Mouse (Mus musculus) forebrain, embryonic 13.5 days (tissue): Measurements from ENCODE around the gene Nfil3. TPM values are rescaled to one million over a fixed set of nuclear protein-coding genes. Genes with fewer than 3 reads are reported as not detected.

Experiments used
- ATAC-seq: fragments of 200-750 bp; cut with Nextera tagmentation; 2 replicates; pipeline ENCODE4 v1.8.0; 2017
- H3K27ac ChIP-seq: fragments of 300-500 bp; sonication (generic); 2 replicates; pipeline ENCODE4 v1.5.1; 2015; ENCODE audit warnings: inconsistent platforms, mild to moderate bottlenecking, moderate library complexity
- H3K27me3 ChIP-seq: fragments of 300-500 bp; sonication (generic); 2 replicates; pipeline ENCODE4 v1.6.1; 2015; ENCODE audit warnings: mild to moderate bottlenecking, inconsistent platforms
- H3K36me3 ChIP-seq: fragments of 300-500 bp; sonication (generic); 2 replicates; pipeline ENCODE4 v1.6.1; 2015; ENCODE audit warnings: mild to moderate bottlenecking, inconsistent platforms; ENCODE audit not compliant: poor library complexity, severe bottlenecking
- H3K4me1 ChIP-seq: fragments of 300-500 bp; sonication (generic); 2 replicates; pipeline ENCODE4 v1.6.1; 2015; ENCODE audit warnings: inconsistent platforms
- H3K4me2 ChIP-seq: fragments of 300-500 bp; sonication (generic); 2 replicates; pipeline ENCODE4 v1.6.1; 2015; ENCODE audit warnings: inconsistent platforms, mild to moderate bottlenecking, moderate library complexity
- H3K4me3 ChIP-seq: fragments of 300-500 bp; sonication (generic); 2 replicates; pipeline ENCODE4 v1.5.1; 2015; ENCODE audit warnings: mild to moderate bottlenecking, inconsistent platforms
- H3K9ac ChIP-seq: fragments of 300-500 bp; sonication (generic); 2 replicates; pipeline ENCODE4 v1.6.1; 2015; ENCODE audit warnings: mild to moderate bottlenecking, inconsistent platforms
- H3K9me3 ChIP-seq: fragments of 300-500 bp; sonication (generic); replicated peaks from 2 replicates; pipeline ENCODE4 v1.6.1; 2016; ENCODE audit warnings: inconsistent platforms
- WGBS: fragments of 180-500 bp; shearing (Covaris S2); methylation state at CpG from one replicate; pipeline ENCODE4 v1.1.7; 2015; 5-methylcytosine and 5-hydroxymethylcytosine counted together
- polyA plus RNA-seq: library from polyadenylated mRNA; unstranded; fragments of >200 nt; fragmentation: Nextera tagmentation; extraction: Ambion mirVana; gene quantifications from 2 replicates; pipeline ENCODE4 v1.2.1, GENCODE M21; 2015

Nfil3 gene
- polyA plus RNA-seq, 1 experiment from 2014 or later = 37.0 TPM

DNA sequence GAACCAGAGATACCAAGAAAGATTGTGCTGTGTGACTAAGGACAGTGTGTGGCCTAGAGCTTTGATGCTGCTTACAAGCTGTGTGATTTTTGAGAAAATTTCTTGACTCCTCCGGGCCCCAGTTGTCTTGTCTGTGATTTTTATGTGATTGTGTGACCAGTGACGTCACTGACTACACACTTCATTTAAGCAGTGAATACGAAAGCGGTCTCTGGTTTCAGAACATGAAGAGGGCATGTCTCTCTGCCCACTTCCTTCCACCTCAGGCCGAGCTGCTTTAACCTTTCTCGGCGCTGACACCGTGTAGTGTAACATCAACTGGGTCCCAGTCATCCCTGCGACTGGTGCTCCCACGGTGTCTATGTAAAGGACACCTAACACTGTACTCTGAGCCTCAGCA, 17.7 kb upstream of the Nfil3 start:
- no peak for ATAC-seq
- H3K27ac ChIP-seq = no peak overlapping the region
- H3K27me3 ChIP-seq = no peaks in the 10 kb centered on the region
- H3K4me3 ChIP-seq = no peak overlapping the region
- H3K9ac ChIP-seq = no peak overlapping the region
- H3K9me3 ChIP-seq = no peaks in the 10 kb centered on the region
- 93% methylated on average over 10 of the region's 10 CpGs for WGBS
- H3K4me2 ChIP-seq = no peak overlapping the region
- no peaks in the 10 kb centered on the region for H3K4me1 ChIP-seq
- no peaks in the 10 kb centered on the region for H3K36me3 ChIP-seq

DNA sequence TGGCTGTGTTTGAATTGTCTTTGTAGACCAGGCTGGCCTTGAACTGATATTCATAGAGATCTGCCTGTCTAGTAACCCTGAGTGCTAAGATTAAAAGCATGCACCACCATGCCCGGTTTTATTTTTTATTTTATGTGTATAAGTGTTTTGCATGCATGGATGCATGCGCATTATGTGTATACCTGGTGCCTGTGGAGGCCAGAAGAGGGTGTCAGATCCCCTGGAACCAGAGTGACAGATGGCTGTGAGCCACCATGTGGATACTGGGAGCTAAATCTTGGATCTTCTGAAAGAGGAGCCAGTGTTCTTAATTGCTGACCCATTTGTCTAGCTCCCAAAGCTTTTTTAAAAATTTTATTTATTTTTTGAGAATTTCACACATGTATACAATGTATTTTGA, 16.9 kb upstream of the Nfil3 start:
- Histone ChIP-seq H3K4me1 (no peaks in the 10 kb centered on the region), H3K9me3 (no peaks in the 10 kb centered on the region), H3K9ac (no peak overlapping the region), H3K4me3 (no peak overlapping the region), H3K4me2 (no peak overlapping the region), H3K27ac (no peak overlapping the region), H3K36me3 (no peaks in the 10 kb centered on the region), H3K27me3 (no peaks in the 10 kb centered on the region)
- ATAC-seq = no peak
- WGBS = 84% methylated on average over 2 of the region's 2 CpGs

- 83% methylated on average over 8 of the region's 8 CpGs for WGBS
- Histone ChIP-seq H3K27me3 (no peaks in the 10 kb centered on the region), H3K4me2 (no peak overlapping the region), H3K9me3 (no peaks in the 10 kb centered on the region), H3K4me3 (no peak overlapping the region), H3K4me1 (no peaks in the 10 kb centered on the region), H3K9ac (no peak overlapping the region), H3K36me3 (no peaks in the 10 kb centered on the region), H3K27ac (no peak overlapping the region)
- ATAC-seq = no peak
These were observed 15.3 kb upstream of the Nfil3 start for GRCm38 (mm10) chr13:52996201-52996600.

DNA sequence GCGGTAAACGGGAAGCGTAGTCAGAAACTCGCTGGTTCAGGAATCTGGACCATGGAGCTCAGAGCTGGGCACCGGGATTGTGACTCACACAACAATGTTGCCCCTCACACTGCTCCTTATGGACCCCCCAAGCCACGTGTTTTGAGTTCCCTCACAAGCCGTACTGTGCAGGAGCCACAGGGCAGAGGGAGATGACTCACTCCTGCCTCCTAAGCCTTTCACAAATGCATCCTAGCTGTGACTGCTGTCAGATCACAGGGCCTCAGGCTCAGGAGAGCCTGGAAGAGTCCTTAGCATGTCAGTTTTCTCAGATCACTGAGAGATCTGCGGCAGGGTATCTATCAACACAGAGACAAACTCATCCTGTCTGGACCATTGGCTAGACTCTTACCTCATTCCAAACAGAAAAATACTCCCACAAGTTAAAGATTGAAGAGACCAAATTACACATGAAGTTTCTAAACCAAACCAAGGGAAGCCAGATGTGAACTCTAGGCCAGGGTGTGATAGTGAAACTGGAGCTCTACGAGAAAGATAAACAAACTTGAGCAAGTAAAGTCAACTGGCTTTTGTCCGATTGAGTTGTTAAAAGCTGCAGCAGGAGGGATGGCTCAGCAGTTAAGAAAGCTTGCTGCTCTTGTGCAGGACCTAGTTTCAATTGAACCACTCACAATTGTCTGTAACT, 13.5 kb upstream of the Nfil3 start:
- Histone ChIP-seq H3K9me3 (no peaks in the 10 kb centered on the region), H3K4me3 (no peak overlapping the region), H3K9ac (no peak overlapping the region), H3K4me2 (no peak overlapping the region), H3K36me3 (no peaks in the 10 kb centered on the region), H3K4me1 (no peaks in the 10 kb centered on the region), H3K27me3 (no peaks in the 10 kb centered on the region), H3K27ac (no peak overlapping the region)
- ATAC-seq = no peak
- WGBS = 90% methylated on average over 10 of the region's 10 CpGs

DNA sequence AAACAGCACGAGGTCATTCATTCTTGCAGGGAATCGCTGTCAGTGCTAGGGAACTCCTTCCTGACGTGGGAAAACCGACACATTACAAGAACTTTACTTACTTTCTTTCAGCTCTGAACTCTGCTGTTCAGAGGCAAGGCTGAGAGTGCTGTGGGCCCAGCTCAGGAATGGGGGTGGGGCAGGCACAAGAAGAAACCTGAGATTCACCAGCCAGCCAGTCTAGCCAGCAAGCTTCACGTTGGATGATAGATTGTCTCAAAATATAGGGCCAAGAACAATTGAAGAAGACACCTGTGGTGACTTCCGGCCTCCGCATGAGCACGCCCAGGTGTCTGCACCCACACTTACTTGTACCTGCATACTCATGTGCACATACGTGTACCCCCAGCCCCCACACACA, 9.3 kb upstream of the Nfil3 start:
- H3K4me1 ChIP-seq = no peaks in the 10 kb centered on the region
- no peak overlapping the region for H3K27ac ChIP-seq
- H3K4me2 ChIP-seq = no peak overlapping the region
- H3K9ac ChIP-seq = no peak overlapping the region
- no peaks in the 10 kb centered on the region for H3K9me3 ChIP-seq
- 71% methylated on average over 9 of the region's 9 CpGs for WGBS
- H3K36me3 ChIP-seq = no peaks in the 10 kb centered on the region
- no peak overlapping the region for H3K4me3 ChIP-seq
- ATAC-seq = no peak
- H3K27me3 ChIP-seq = no peaks in the 10 kb centered on the region

DNA sequence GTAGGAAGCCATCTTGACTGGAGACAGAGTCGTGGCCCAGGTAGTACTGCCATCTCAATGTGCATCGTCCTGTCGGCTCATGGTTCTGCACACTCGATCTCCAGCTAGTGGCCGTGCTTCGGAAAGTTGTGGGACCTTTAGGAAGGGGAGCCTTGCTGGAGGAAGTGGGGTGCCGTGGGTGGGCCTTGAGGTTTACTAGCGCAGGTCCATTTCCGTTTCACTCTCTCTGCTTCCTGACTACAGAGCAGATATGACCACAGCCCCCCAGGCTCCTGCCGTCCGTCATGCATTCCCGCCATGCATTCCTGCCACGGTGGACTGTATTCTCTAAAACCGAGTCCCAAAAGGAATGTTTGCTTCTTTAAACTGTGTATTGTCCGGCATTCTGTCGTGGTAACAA, 8.1 kb upstream of the Nfil3 start:
- Histone ChIP-seq H3K4me3 (no peak overlapping the region), H3K27ac (no peak overlapping the region), H3K9me3 (no peaks in the 10 kb centered on the region), H3K27me3 (no peaks in the 10 kb centered on the region), H3K4me1 (no peaks in the 10 kb centered on the region), H3K9ac (no peak overlapping the region), H3K36me3 (no peaks in the 10 kb centered on the region), H3K4me2 (no peak overlapping the region)
- ATAC-seq = no peak
- 88% methylated on average over 16 of the region's 16 CpGs for WGBS

DNA sequence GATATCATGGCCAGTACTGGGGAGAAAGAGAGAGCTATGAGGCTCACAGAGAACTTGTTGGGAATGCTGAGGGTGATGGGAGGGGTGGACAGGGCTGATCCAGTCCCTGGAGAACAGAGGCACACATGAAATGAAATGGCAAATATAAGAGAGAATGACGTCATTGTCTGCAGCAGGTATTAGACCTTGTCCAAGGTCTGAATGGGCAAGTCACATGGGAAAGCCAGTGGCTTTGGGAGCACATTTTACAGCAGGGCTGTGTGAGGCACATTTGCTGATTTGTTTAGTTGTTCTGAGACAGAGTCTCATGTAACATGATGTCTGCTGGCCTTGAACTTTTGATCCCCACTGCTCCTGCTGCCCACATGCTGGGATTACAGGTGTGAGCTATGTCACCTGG, 7.0 kb upstream of the Nfil3 start:
- H3K9me3 ChIP-seq = no peaks in the 10 kb centered on the region
- no peak overlapping the region for H3K27ac ChIP-seq
- no peak for ATAC-seq
- H3K36me3 ChIP-seq = no peaks in the 10 kb centered on the region
- no peak overlapping the region for H3K9ac ChIP-seq
- no peak overlapping the region for H3K4me2 ChIP-seq
- WGBS = 82% methylated on average over 1 of the region's 1 CpGs
- no peaks in the 10 kb centered on the region for H3K4me1 ChIP-seq
- H3K27me3 ChIP-seq = no peaks in the 10 kb centered on the region
- H3K4me3 ChIP-seq = no peak overlapping the region

- WGBS = 81% methylated on average over 10 of the region's 10 CpGs
- Histone ChIP-seq H3K4me1 (peaks cover 11% of the 10 kb centered on the region), H3K4me2 (no peak overlapping the region), H3K9ac (no peak overlapping the region), H3K27ac (no peak overlapping the region), H3K9me3 (no peaks in the 10 kb centered on the region), H3K27me3 (peaks cover 9% of the 10 kb centered on the region; the same call in 1 of the 2 replicates), H3K4me3 (no peak overlapping the region), H3K36me3 (no peaks in the 10 kb centered on the region)
- no peak for ATAC-seq
These were observed 5.4 kb upstream of the Nfil3 start for GRCm38 (mm10) chr13:52986215-52986780.

GRCm38 (mm10) chr13:52985508-52986214, 4.8 kb upstream of the Nfil3 start:
- Histone ChIP-seq H3K9ac (no peak overlapping the region), H3K9me3 (no peaks in the 10 kb centered on the region), H3K27ac (no peak overlapping the region), H3K4me3 (no peak overlapping the region), H3K36me3 (no peaks in the 10 kb centered on the region), H3K4me1 (peaks cover 12% of the 10 kb centered on the region), H3K4me2 (no peak overlapping the region), H3K27me3 (peaks cover 9% of the 10 kb centered on the region; the same call in 1 of the 2 replicates)
- 83% methylated on average over 12 of the region's 12 CpGs for WGBS
- no peak for ATAC-seq

- WGBS = under 1% methylated on average over 12 of the region's 12 CpGs
These were observed 1.8 kb upstream of the Nfil3 start for GRCm38 (mm10) chr13:52982703-52983102.

DNA sequence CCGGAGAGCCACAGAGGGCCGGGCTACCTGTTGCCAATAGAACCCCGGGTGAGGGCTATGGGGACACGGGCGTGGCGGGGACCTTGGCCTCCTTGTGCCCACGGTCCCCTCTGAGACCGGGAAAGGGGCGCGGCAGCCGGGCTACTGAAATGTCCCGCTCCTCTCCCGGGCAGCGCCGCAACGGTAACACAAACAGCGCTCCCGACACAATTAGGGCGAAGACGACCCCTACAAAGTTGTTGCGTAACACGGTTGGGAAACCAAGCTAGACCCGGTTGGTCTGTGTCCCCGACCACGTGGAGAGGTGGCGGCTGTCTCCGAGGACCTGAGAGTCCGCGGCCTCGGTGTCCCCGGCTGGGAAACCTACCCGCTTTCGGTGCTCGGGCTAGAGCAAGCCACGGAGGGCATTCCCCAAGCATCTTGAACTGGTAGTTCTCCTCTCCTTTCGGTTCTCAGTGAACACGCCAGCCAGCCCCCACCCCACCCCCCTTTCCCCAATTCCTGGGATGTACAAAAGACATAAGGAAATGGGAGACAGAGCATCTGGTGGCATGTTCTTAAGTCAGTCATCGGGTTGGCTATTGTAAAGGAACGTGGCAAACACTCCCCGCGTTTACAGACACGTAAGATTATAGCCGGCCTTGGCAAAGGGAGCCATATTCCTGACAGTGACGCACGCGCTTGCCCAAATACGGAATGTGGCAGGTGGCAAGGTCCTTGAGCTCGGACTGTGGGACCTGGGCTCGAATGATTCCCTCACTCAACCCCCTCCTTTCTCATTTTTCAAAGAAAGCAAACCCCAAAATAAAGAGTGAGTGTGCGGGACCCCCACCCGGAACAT, 788 bp upstream of the Nfil3 start:
- Histone ChIP-seq H3K4me3 (peak overlapping the region; percentile 86), H3K27ac (peak overlapping the region; percentile 25; the same call in 1 of the 2 replicates)

More at GRCm38 (mm10) chr13:52982703-52983102, 1.8 kb upstream of the Nfil3 start:
- Histone ChIP-seq H3K27ac (no peak overlapping the region), H3K4me3 (no peak overlapping the region), H3K36me3 (no peaks in the 10 kb centered on the region), H3K4me2 (peak overlapping the region; percentile 98), H3K27me3 (peaks cover 18% of the 10 kb centered on the region), H3K9ac (no peak overlapping the region), H3K9me3 (no peaks in the 10 kb centered on the region), H3K4me1 (peaks cover 25% of the 10 kb centered on the region)
- ATAC-seq = no peak

More for the DNA sequence above, 788 bp upstream of the Nfil3 start:
- H3K27me3 ChIP-seq = peaks cover 29% of the 10 kb centered on the region
- peak overlapping the region; percentile 88 for H3K9ac ChIP-seq
- H3K4me2 ChIP-seq = peak overlapping the region; percentile 98
- 2% methylated on average over 51 of the region's 51 CpGs for WGBS
- H3K9me3 ChIP-seq = no peaks in the 10 kb centered on the region
- peak; percentile 3; the same call in 1 of the 2 replicates for ATAC-seq
- H3K36me3 ChIP-seq = no peaks in the 10 kb centered on the region
- H3K4me1 ChIP-seq = peaks cover 35% of the 10 kb centered on the region
